Mouse (Mus musculus): ENCODE measurements around the gene Tub. TPM values are rescaled to one million over a fixed set of nuclear protein-coding genes. Genes with fewer than 3 reads are reported as not detected.

Gene Tub
- polyA plus RNA-seq, 1 experiment from 2014 or later, result 0.94 TPM

DNA sequence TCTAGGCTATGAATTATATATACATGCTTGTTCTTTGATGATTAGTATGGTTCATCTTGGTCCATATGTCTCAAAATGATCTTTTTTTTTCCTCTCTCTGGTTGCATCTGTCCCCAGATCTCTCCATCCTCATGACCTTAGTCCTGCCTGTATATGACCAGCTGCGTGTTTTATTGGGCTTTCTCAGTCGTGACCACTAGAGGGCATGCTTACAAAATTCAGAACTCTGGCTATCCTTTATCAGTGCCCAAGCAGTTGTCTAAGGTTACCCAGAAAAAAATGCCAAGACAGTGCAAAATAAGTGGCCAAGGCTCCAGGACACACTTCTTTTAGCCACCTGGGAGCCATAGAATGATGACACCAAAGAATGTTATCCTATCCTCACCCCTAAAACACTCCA, 6.1 kb upstream of the Tub start:
- WGBS, result 4% methylated on average over 2 of the region's 2 CpGs
- Histone ChIP-seq H3K4me1 (replicated peaks) (no peaks in the 10 kb centered on the region), H3K9me3 (replicated peaks) (no peaks in the 10 kb centered on the region), H3K4me2 (no peak overlapping the region), H3K9ac (no peak overlapping the region), H3K27me3 (peaks cover 4% of the 10 kb centered on the region), H3K36me3 (peaks cover 55% of the 10 kb centered on the region), H3K27ac (no peak overlapping the region), H3K4me3 (no peak overlapping the region)
- no peak for ATAC-seq (replicated peaks; ENCODE audit: insufficient number of reproducible peaks, insufficient read depth, low FRiP score, low read depth)

DNA sequence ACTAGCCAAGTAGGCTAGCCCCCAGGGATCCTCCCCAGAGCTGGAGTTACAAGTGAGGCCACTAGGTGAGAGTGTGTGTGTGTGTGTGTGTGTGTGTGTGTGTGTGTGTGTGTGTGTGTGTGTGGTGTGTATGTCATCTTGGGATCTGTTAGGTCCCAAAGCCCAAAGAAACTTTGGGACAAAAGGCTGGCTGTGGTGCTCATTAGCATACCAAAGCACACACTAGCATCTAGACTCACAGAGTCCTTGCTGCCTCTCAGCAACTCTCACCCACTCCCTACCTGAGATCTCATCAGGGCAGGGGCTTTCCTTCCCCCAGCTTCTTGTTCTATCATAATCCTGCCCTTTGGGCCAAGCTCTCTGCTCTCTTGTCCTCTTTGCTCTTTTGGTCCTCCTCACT, 1.5 kb upstream of the Tub start:
- Histone ChIP-seq H3K4me3 (no peak overlapping the region), H3K9me3 (replicated peaks) (no peaks in the 10 kb centered on the region), H3K9ac (no peak overlapping the region), H3K27me3 (peaks cover 50% of the 10 kb centered on the region), H3K4me1 (replicated peaks) (peaks cover 12% of the 10 kb centered on the region), H3K36me3 (peaks cover 12% of the 10 kb centered on the region), H3K27ac (no peak overlapping the region), H3K4me2 (no peak overlapping the region)
- ATAC-seq (replicated peaks; ENCODE audit: insufficient number of reproducible peaks, insufficient read depth, low FRiP score, low read depth), result no peak

DNA sequence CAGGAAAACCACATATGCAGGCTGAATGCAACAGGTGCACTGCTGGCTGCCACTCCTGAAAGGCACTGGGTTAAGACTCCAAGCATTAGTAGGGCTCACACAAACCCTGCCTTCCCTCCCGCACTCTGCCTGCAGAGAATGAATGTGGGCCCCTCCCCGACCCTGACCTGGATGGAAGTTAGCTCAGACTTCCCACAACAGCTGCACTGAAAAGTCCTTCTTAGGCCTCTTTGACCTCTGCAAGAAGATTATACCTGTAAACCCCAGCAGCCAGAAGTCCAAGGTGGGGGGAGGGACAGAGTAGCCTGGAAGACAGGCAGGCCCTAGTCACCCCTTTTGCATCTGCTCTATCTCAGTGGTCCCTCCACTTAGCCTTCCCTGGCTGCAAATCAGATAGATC, 837 bp upstream of the Tub start:
- no peak for ATAC-seq (replicated peaks; ENCODE audit: insufficient number of reproducible peaks, insufficient read depth, low FRiP score, low read depth)
- WGBS, result 38% methylated on average over 2 of the region's 2 CpGs

DNA sequence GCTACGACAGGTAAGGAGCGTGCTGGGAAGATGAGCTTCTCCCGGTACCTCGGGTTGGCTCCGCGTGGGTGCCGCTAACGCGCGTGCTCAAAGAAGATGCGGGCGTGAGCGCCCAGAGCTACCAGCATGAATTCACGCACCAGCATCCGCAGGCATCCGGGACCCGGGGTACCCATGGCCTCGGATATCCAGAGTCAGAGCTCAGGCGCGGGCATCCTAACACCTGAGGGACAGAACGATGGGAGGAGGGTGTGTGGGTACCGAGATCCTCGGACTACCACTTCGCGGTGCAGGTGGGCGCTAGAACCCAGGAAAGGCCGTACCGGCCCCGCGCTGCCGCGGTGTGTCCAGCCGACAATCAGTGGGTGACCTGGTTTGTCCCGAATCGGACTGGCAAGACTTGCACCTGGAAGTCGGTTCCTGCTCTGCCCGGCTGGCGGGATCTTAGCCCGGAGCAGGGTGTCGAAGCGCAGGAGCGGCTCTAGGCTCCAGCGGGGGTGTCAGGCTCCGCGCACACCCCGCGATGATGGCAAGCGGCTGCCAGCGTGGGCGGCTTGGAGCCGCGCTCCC, 709 bp downstream of the Tub start:
- WGBS, result 2% methylated on average over 52 of the region's 52 CpGs
- H3K9me3 ChIP-seq (replicated peaks), result no peaks in the 10 kb centered on the region
- H3K9ac ChIP-seq, result no peak overlapping the region
- H3K4me2 ChIP-seq, result peak overlapping the region; percentile 77
- no peaks in the 10 kb centered on the region for H3K36me3 ChIP-seq
- peaks cover 50% of the 10 kb centered on the region for H3K27me3 ChIP-seq
- peak overlapping the region; percentile 46 for H3K4me3 ChIP-seq
- H3K27ac ChIP-seq, result no peak overlapping the region
- H3K4me1 ChIP-seq (replicated peaks), result peaks cover 12% of the 10 kb centered on the region
- 0 out of 2 replicates have a peak, but pooled peaks have one; percentile 4 for ATAC-seq (replicated peaks; ENCODE audit: insufficient number of reproducible peaks, insufficient read depth, low FRiP score, low read depth)

More for the DNA sequence above, 837 bp upstream of the Tub start:
- Histone ChIP-seq H3K27ac (no peak overlapping the region), H3K36me3 (peaks cover 5% of the 10 kb centered on the region; the same call in 1 of the 2 replicates), H3K4me3 (no peak overlapping the region), H3K4me2 (no peak overlapping the region), H3K4me1 (replicated peaks) (peaks cover 12% of the 10 kb centered on the region), H3K9ac (no peak overlapping the region), H3K27me3 (peaks cover 50% of the 10 kb centered on the region), H3K9me3 (replicated peaks) (no peaks in the 10 kb centered on the region)

DNA sequence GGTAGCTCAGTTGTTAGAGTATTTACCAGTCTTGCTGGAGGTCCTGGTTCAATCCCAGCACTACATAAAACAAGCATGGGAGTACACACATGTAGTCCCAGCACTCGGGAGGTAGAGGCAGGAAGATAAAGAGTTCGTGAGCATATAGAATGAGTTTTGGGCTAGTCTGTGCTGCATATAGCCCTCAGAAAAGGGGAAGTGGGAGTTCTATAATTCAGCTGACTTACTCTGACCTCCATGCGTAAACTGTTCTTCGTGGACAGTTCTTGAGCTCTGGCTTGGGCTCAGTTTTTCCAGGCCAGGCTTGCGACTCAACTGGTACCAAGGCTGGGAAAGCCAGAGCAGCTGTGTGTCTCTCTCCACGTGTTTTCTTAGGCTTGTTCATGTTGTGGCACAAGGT, 2.7 kb downstream of the Tub start:
- Histone ChIP-seq H3K4me1 (replicated peaks) (peaks cover 12% of the 10 kb centered on the region), H3K9ac (no peak overlapping the region), H3K27me3 (peaks cover 53% of the 10 kb centered on the region), H3K36me3 (no peaks in the 10 kb centered on the region), H3K4me3 (no peak overlapping the region), H3K9me3 (replicated peaks) (no peaks in the 10 kb centered on the region), H3K4me2 (no peak overlapping the region), H3K27ac (no peak overlapping the region)
- WGBS, result 72% methylated on average over 6 of the region's 6 CpGs
- ATAC-seq (replicated peaks; ENCODE audit: insufficient number of reproducible peaks, insufficient read depth, low FRiP score, low read depth), result no peak

DNA sequence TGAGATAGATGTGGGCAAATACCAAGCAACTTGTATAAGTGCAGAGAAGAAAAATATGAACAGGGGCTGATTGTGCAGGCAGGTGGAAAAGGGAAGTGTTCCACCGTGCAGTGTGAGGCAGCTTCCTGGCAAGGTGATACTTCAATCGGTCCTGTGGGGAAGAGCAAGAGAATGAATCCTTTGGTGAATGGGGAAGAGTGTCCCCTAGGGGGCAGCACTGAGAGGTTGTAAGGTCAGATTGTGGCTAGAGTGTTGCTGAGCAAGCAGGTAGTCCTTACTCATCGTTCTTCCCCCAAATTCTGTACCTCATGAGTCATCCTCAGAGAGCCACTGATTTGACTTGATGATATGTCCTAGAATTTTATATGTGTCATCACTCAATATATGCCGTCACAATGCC, 4.0 kb downstream of the Tub start:
- 46% methylated on average over 4 of the region's 4 CpGs for WGBS
- Histone ChIP-seq H3K4me3 (no peak overlapping the region), H3K27ac (no peak overlapping the region), H3K9me3 (replicated peaks) (no peaks in the 10 kb centered on the region), H3K27me3 (peaks cover 47% of the 10 kb centered on the region), H3K36me3 (no peaks in the 10 kb centered on the region), H3K4me1 (replicated peaks) (peaks cover 12% of the 10 kb centered on the region), H3K9ac (no peak overlapping the region), H3K4me2 (no peak overlapping the region)
- no peak for ATAC-seq (replicated peaks; ENCODE audit: insufficient number of reproducible peaks, insufficient read depth, low FRiP score, low read depth)

DNA sequence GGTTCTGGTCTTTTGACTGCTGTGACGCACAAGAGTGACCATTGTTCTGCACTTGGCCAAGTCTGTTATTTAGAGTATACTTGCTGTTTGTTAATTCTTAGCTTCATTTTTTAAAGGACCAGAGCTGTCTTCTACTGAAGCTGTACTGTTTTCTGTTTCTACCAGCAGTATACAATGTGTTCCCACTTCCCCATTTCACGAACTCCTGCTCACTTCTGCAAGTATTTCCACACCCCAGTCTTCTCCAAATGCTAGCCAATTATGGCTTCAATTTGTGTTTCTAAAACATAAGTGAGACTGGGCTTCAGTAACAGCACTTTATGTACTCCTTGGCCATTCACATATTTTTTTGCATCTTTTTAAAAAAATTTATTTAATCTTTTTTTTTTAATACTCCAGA, 7.6 kb downstream of the Tub start:
- no peak overlapping the region for H3K27ac ChIP-seq
- ATAC-seq (replicated peaks; ENCODE audit: insufficient number of reproducible peaks, insufficient read depth, low FRiP score, low read depth), result no peak
- WGBS, result 52% methylated on average over 2 of the region's 2 CpGs

DNA sequence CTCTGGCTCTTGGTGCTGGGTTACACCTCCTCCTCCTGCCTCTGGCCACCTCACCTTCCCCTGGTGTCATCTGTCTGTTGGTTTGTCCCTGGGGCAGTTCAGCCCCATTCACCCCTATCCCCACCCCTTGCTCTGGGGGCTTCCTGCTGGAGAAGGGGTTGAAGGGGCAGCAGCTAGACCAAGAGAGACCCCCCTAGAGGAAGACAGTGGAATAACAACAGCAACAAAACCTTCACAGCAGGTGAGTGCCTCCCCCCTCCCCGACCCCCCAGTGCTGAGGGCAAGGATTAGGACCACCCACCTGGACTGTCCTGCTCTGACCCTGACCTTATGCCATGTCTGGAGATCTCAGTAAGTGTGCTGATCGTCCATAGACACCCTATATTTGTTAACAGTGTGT, 15.8 kb downstream of the Tub start:
- WGBS, result 26% methylated on average over 2 of the region's 2 CpGs
- Histone ChIP-seq H3K4me2 (no peak overlapping the region), H3K36me3 (no peaks in the 10 kb centered on the region), H3K27ac (no peak overlapping the region), H3K9me3 (replicated peaks) (no peaks in the 10 kb centered on the region), H3K4me1 (replicated peaks) (no peaks in the 10 kb centered on the region), H3K27me3 (peaks cover under 1% of the 10 kb centered on the region), H3K9ac (no peak overlapping the region), H3K4me3 (no peak overlapping the region)
- ATAC-seq (replicated peaks; ENCODE audit: insufficient number of reproducible peaks, insufficient read depth, low FRiP score, low read depth), result no peak

More for the DNA sequence above, 7.6 kb downstream of the Tub start:
- no peak overlapping the region for H3K4me2 ChIP-seq
- no peaks in the 10 kb centered on the region for H3K9me3 ChIP-seq (replicated peaks)
- H3K9ac ChIP-seq, result no peak overlapping the region
- no peak overlapping the region for H3K4me3 ChIP-seq
- peaks cover 12% of the 10 kb centered on the region for H3K27me3 ChIP-seq
- H3K36me3 ChIP-seq, result no peaks in the 10 kb centered on the region
- H3K4me1 ChIP-seq (replicated peaks), result no peaks in the 10 kb centered on the region

DNA sequence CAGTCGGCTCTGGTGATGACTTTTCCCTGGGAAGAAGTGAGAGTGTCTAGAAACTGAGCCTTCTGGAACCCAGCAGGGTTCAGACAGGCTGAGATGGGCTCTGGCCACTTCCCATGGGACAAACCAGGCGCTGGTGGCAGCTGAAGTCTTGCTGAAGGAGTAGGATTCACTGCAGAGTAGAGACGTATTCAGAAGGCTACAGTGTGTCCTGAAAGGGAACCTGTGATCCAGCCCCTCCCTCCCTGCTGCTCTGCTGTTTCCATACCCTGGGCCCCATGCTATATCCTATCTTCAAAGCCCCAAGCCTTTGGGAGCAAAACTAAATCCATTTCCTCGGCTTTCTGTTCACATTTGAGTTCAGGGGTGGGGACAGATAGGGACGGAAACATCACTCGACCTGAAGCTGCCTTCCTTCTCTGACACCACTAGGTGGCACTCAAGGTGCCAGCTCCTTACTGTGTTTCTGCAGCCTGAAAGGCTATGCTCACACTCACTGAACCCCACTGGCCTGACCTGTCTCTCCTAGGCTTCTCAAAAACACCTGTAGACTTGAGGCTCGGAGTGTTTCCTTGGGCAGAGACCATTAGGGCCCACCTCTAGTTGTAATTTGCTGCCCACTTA, 16.7 kb downstream of the Tub start:
- H3K9me3 ChIP-seq (replicated peaks), result no peaks in the 10 kb centered on the region
- H3K4me2 ChIP-seq, result no peak overlapping the region
- WGBS, result 31% methylated on average over 7 of the region's 7 CpGs
- H3K4me3 ChIP-seq, result no peak overlapping the region
- peaks cover 6% of the 10 kb centered on the region for H3K27me3 ChIP-seq
- no peak; the same call in 1 of the 2 replicates for ATAC-seq (replicated peaks; ENCODE audit: insufficient number of reproducible peaks, insufficient read depth, low FRiP score, low read depth)
- H3K27ac ChIP-seq, result no peak overlapping the region
- H3K4me1 ChIP-seq (replicated peaks), result no peaks in the 10 kb centered on the region
- no peaks in the 10 kb centered on the region for H3K36me3 ChIP-seq
- H3K9ac ChIP-seq, result no peak overlapping the region

DNA sequence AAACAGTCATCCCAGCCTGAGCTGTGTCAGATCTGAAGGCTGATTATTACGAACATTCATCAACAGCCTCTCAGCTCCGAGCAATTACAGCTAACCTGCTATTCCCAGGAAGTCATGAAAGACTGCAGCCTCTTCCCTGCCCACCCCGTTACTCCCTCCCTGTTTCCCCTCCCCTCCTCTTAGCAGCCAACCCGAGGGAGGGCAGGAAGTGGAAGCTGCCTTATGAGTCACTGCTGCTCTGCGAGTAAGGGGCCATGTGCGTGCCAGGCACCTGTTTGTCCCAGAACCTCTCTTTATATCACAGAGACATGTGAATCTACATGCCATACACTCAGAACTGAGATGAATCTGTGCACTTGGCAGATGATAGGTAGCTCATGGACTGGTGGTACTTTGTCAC, 18.1 kb downstream of the Tub start:
- 36% methylated on average over 6 of the region's 6 CpGs for WGBS

DNA sequence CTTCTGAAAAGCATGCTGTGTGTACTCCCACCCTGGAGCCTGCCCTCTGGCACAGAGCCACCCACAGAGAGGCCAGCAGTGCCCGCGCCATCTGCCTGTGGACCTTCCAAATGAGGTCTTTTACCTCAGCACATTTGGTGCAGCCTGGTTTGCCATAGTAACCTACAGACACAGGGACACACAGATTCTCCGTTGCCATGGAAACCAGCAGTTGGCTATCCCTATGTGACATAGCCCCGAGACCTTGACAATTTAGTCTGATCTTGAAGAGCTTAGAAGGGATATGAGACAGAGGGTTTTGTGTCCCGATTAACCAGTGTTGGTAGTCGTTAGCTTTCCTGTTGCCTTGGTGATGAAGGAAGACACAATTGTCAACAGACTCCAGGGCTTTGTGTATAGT, 22.1 kb downstream of the Tub start:
- ATAC-seq (replicated peaks; ENCODE audit: insufficient number of reproducible peaks, insufficient read depth, low FRiP score, low read depth), result no peak
- H3K4me2 ChIP-seq, result no peak overlapping the region

More for the DNA sequence above, 18.1 kb downstream of the Tub start:
- H3K4me2 ChIP-seq, result no peak overlapping the region
- H3K9me3 ChIP-seq (replicated peaks), result no peaks in the 10 kb centered on the region
- no peaks in the 10 kb centered on the region for H3K4me1 ChIP-seq (replicated peaks)
- no peak overlapping the region for H3K27ac ChIP-seq
- H3K9ac ChIP-seq, result no peak overlapping the region
- ATAC-seq (replicated peaks; ENCODE audit: insufficient number of reproducible peaks, insufficient read depth, low FRiP score, low read depth), result no peak
- no peaks in the 10 kb centered on the region for H3K36me3 ChIP-seq
- H3K27me3 ChIP-seq, result peaks cover 6% of the 10 kb centered on the region
- H3K4me3 ChIP-seq, result no peak overlapping the region

More for the DNA sequence above, 22.1 kb downstream of the Tub start:
- Histone ChIP-seq H3K4me1 (replicated peaks) (no peaks in the 10 kb centered on the region), H3K27me3 (peaks cover 6% of the 10 kb centered on the region; the same call in 1 of the 2 replicates), H3K9me3 (replicated peaks) (no peaks in the 10 kb centered on the region), H3K4me3 (no peak overlapping the region), H3K36me3 (no peaks in the 10 kb centered on the region), H3K9ac (no peak overlapping the region), H3K27ac (no peak overlapping the region)
- 63% methylated on average over 6 of the region's 6 CpGs for WGBS
